Mouse (Mus musculus) spleen, adult 2 months (tissue): ENCODE measurements at regions not wholly inside any gene's neighbourhood (a gene's known extent, or its start where the extent isn't known, plus 50 kb on each side); places are given as distances from the start of the nearest gene placed in this dataset.

Source experiments
- CTCF ChIP-seq: fragments of 200-500 bp; IDR thresholded peaks from 2 replicates; pipeline ENCODE4 v1.5.1; 2011; ENCODE audit warnings: mild to moderate bottlenecking, inconsistent platforms; ENCODE audit not compliant: insufficient read depth, insufficient read length, insufficient replicate concordance; ENCODE audit errors: extremely low read depth
- POLR2A ChIP-seq: fragments of 200-500 bp; IDR thresholded peaks from 2 replicates; pipeline ENCODE4 v1.6.1; 2011; ENCODE audit warnings: low read depth, low read length, inconsistent platforms

DNA sequence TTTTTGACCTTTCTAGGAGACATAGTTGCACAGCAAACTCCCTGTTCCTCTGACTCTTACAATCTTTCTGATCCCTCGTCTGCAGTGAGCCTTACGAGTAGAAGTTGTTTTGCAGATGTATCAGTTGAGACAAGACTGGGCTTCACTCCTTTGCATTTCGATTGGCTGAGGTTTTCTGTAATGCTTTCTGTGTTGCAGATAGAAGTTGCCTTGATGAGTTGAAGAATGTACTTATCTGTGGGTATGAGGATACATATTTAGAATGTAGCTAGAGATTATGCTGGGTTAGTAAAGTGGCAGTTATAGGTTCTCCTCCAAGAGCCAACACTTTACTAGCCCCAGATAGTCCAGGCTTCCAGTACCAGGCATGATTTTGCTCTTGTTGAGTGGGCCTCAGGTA, 199.7 kb upstream of the Id2 start:
- TF ChIP-seq CTCF: no peak
- no peak for TF ChIP-seq POLR2A
